Mouse (Mus musculus): ENCODE results near the gene Gm8994.
"Not testable (repeated sequence)": the region's sequence is repeated elsewhere in the genome, so short reads cannot be mapped to it uniquely, and the experiment has no call there.

Gene Gm8994

GRCm38 (mm10) chr6:136327239-136327638, at the start of gene Gm8994:
Gene Gm8994 (plus strand): TSS chr6:136327539.
- in situ Hi-C loops (cut with MboI, MseI): not testable (repeated sequence)

- in situ Hi-C loops (cut with MboI, MseI): no loop called here
Measured at GRCm38 (mm10) chr6:136277685-136278084, 49.7 kb upstream of the Gm8994 start.

GRCm38 (mm10) chr6:136284565-136284964, 42.8 kb upstream of the Gm8994 start:
- in situ Hi-C loops (cut with MboI, MseI): no loop called here

GRCm38 (mm10) chr6:136286180-136286579, 41.2 kb upstream of the Gm8994 start:
- in situ Hi-C loops (cut with MboI, MseI): no loop called here

- in situ Hi-C loops (cut with MboI, MseI): no loop called here
Measured at GRCm38 (mm10) chr6:136286589-136286988, 40.8 kb upstream of the Gm8994 start.

GRCm38 (mm10) chr6:136291424-136291823, 35.9 kb upstream of the Gm8994 start:
- in situ Hi-C loops (cut with MboI, MseI): no loop called here

GRCm38 (mm10) chr6:136291951-136292714, 35.2 kb upstream of the Gm8994 start:
- in situ Hi-C loops (cut with MboI, MseI): no loop called here

- in situ Hi-C loops (cut with MboI, MseI): no loop called here
Measured at GRCm38 (mm10) chr6:136293700-136294099, 33.6 kb upstream of the Gm8994 start.

GRCm38 (mm10) chr6:136295821-136296220, 31.5 kb upstream of the Gm8994 start:
- in situ Hi-C loops (cut with MboI, MseI): no loop called here

- in situ Hi-C loops (cut with MboI, MseI): no loop called here
Measured at GRCm38 (mm10) chr6:136296251-136296650, 31.1 kb upstream of the Gm8994 start.

- in situ Hi-C loops (cut with MboI, MseI): no loop called here
Measured at GRCm38 (mm10) chr6:136303514-136303913, 23.8 kb upstream of the Gm8994 start.

GRCm38 (mm10) chr6:136304369-136304988, 22.9 kb upstream of the Gm8994 start:
- in situ Hi-C loops (cut with MboI, MseI): no loop called here

- in situ Hi-C loops (cut with MboI, MseI): no loop called here
Measured at GRCm38 (mm10) chr6:136309487-136309886, 17.9 kb upstream of the Gm8994 start.

GRCm38 (mm10) chr6:136328416-136328815, 1.1 kb downstream of the Gm8994 start:
- in situ Hi-C loops (cut with MboI, MseI): not testable (repeated sequence)

GRCm38 (mm10) chr6:136340669-136341068, 13.3 kb downstream of the Gm8994 start:
- in situ Hi-C loops (cut with MboI, MseI): loop anchor here in 1 of 2 experiments (10.0 kb wide), 1 partner anchor 616 kb away; no protein-coding TSS in a partner anchor

- in situ Hi-C loops (cut with MboI, MseI): loop anchor here in 1 of 2 experiments (10.0 kb wide), 1 partner anchor 616 kb away; no protein-coding TSS in a partner anchor
Measured at GRCm38 (mm10) chr6:136341093-136341492, 13.8 kb downstream of the Gm8994 start.

- in situ Hi-C loops (cut with MboI, MseI): loop anchor here in 1 of 2 experiments (10.0 kb wide), 1 partner anchor 619 kb away; no protein-coding TSS in a partner anchor
Measured at GRCm38 (mm10) chr6:136343868-136344267, 16.5 kb downstream of the Gm8994 start.

- in situ Hi-C loops (cut with MboI, MseI): loop anchor here in 1 of 2 experiments (10.0 kb wide), 1 partner anchor 620 kb away; no protein-coding TSS in a partner anchor
Measured at GRCm38 (mm10) chr6:136345034-136345433, 17.7 kb downstream of the Gm8994 start.

- in situ Hi-C loops (cut with MboI, MseI): loop anchor here in 1 of 2 experiments (10.0 kb wide), 1 partner anchor 621 kb away; no protein-coding TSS in a partner anchor
Measured at GRCm38 (mm10) chr6:136345641-136346040, 18.3 kb downstream of the Gm8994 start.

- in situ Hi-C loops (cut with MboI, MseI): loop anchor here in 1 of 2 experiments (10.0 kb wide), 1 partner anchor 622 kb away; no protein-coding TSS in a partner anchor
Measured at GRCm38 (mm10) chr6:136347053-136347452, 19.7 kb downstream of the Gm8994 start.

- in situ Hi-C loops (cut with MboI, MseI): loop anchor here in 1 of 2 experiments (10.0 kb wide), 1 partner anchor 623 kb away; no protein-coding TSS in a partner anchor
Measured at GRCm38 (mm10) chr6:136347631-136348030, 20.3 kb downstream of the Gm8994 start.
